Mouse (Mus musculus): ENCODE data around the gene Tmem106c. TPM values are rescaled to one million over a fixed set of nuclear protein-coding genes. Genes with fewer than 3 reads are reported as not detected.

Tmem106c gene
- polyA plus RNA-seq, 1 experiment from 2014 or later: 33.1 TPM

GRCm38 (mm10) chr15:97940088-97940487 is 23.9 kb upstream of the Tmem106c start:
- ATAC-seq (ENCODE audit: low FRiP score, low TSS enrichment): no peak
- no peak for DNase-seq (ENCODE audit: low spot score)
- H3K4me3 ChIP-seq (ENCODE audit: low read depth, low read length): no peak overlapping the region
- no peak overlapping the region for H3K9ac ChIP-seq (ENCODE audit: low read length)
- H3K27ac ChIP-seq (replicated peaks): no peak overlapping the region
- no peaks in the 10 kb centered on the region for H3K36me3 ChIP-seq (ENCODE audit: control insufficient read depth, insufficient read depth, low read length)
- no peaks in the 10 kb centered on the region for H3K27me3 ChIP-seq (ENCODE audit: control insufficient read depth, insufficient read depth, low read length)
- H3K9me3 ChIP-seq (ENCODE audit: control insufficient read depth, low read length): no peaks in the 10 kb centered on the region
- TF ChIP-seq EP300 (optimal IDR thresholded peaks at IDR 0.05) (no peak), CTCF (IDR thresholded peaks at IDR 0.05; ENCODE audit: low read depth) (no peak)
- 80% methylated on average over 2 of the region's 2 CpGs for WGBS
- H3K4me2 ChIP-seq (replicated peaks; ENCODE audit: low read depth): no peak overlapping the region
- H3K4me1 ChIP-seq (replicated peaks; ENCODE audit: control insufficient read depth, insufficient read depth): no peaks in the 10 kb centered on the region

- no peak overlapping the region for H3K4me2 ChIP-seq (replicated peaks; ENCODE audit: low read depth)
- no peaks in the 10 kb centered on the region for H3K36me3 ChIP-seq (ENCODE audit: control insufficient read depth, insufficient read depth, low read length)
- H3K9me3 ChIP-seq (ENCODE audit: control insufficient read depth, low read length): no peaks in the 10 kb centered on the region
- TF ChIP-seq CTCF (IDR thresholded peaks at IDR 0.05; ENCODE audit: low read depth): no peak
- TF ChIP-seq EP300 (optimal IDR thresholded peaks at IDR 0.05): no peak
- ATAC-seq (ENCODE audit: low FRiP score, low TSS enrichment): no peak
- no peak overlapping the region for H3K27ac ChIP-seq (replicated peaks)
- DNase-seq (ENCODE audit: low spot score): no peak
- WGBS: 88% methylated on average over 2 of the region's 2 CpGs
- no peak overlapping the region for H3K4me3 ChIP-seq (ENCODE audit: low read depth, low read length)
- no peaks in the 10 kb centered on the region for H3K27me3 ChIP-seq (ENCODE audit: control insufficient read depth, insufficient read depth, low read length)
- no peak overlapping the region for H3K9ac ChIP-seq (ENCODE audit: low read length)
- H3K4me1 ChIP-seq (replicated peaks; ENCODE audit: control insufficient read depth, insufficient read depth): no peaks in the 10 kb centered on the region
Observed at GRCm38 (mm10) chr15:97941306-97941705, 22.7 kb upstream of the Tmem106c start.

GRCm38 (mm10) chr15:97942538-97942937 is 21.5 kb upstream of the Tmem106c start:
- Histone ChIP-seq H3K4me2 (replicated peaks; ENCODE audit: low read depth) (no peak overlapping the region), H3K9me3 (ENCODE audit: control insufficient read depth, low read length) (no peaks in the 10 kb centered on the region), H3K9ac (ENCODE audit: low read length) (no peak overlapping the region), H3K27ac (replicated peaks) (no peak overlapping the region), H3K4me3 (ENCODE audit: low read depth, low read length) (no peak overlapping the region), H3K36me3 (ENCODE audit: control insufficient read depth, insufficient read depth, low read length) (no peaks in the 10 kb centered on the region), H3K4me1 (replicated peaks; ENCODE audit: control insufficient read depth, insufficient read depth) (no peaks in the 10 kb centered on the region), H3K27me3 (ENCODE audit: control insufficient read depth, insufficient read depth, low read length) (no peaks in the 10 kb centered on the region)
- DNase-seq (ENCODE audit: low spot score) (no peak), ATAC-seq (ENCODE audit: low FRiP score, low TSS enrichment) (no peak)
- TF ChIP-seq CTCF (IDR thresholded peaks at IDR 0.05; ENCODE audit: low read depth) (no peak), EP300 (optimal IDR thresholded peaks at IDR 0.05) (no peak)
- 82% methylated on average over 8 of the region's 8 CpGs for WGBS

GRCm38 (mm10) chr15:97943356-97943755 is 20.6 kb upstream of the Tmem106c start:
- H3K4me3 ChIP-seq (ENCODE audit: low read depth, low read length): no peak overlapping the region
- H3K36me3 ChIP-seq (ENCODE audit: control insufficient read depth, insufficient read depth, low read length): no peaks in the 10 kb centered on the region
- TF ChIP-seq CTCF (IDR thresholded peaks at IDR 0.05; ENCODE audit: low read depth): no peak
- TF ChIP-seq EP300 (optimal IDR thresholded peaks at IDR 0.05): no peak
- no peaks in the 10 kb centered on the region for H3K27me3 ChIP-seq (ENCODE audit: control insufficient read depth, insufficient read depth, low read length)
- no peak overlapping the region for H3K27ac ChIP-seq (replicated peaks)
- no peak overlapping the region for H3K4me2 ChIP-seq (replicated peaks; ENCODE audit: low read depth)
- 86% methylated on average over 8 of the region's 8 CpGs for WGBS
- DNase-seq (ENCODE audit: low spot score) (no peak), ATAC-seq (ENCODE audit: low FRiP score, low TSS enrichment) (no peak)
- H3K9ac ChIP-seq (ENCODE audit: low read length): no peak overlapping the region
- no peaks in the 10 kb centered on the region for H3K4me1 ChIP-seq (replicated peaks; ENCODE audit: control insufficient read depth, insufficient read depth)
- no peaks in the 10 kb centered on the region for H3K9me3 ChIP-seq (ENCODE audit: control insufficient read depth, low read length)

GRCm38 (mm10) chr15:97944919-97945574 is 19.0 kb upstream of the Tmem106c start:
- Histone ChIP-seq H3K9me3 (ENCODE audit: control insufficient read depth, low read length) (no peaks in the 10 kb centered on the region), H3K36me3 (ENCODE audit: control insufficient read depth, insufficient read depth, low read length) (no peaks in the 10 kb centered on the region), H3K4me2 (replicated peaks; ENCODE audit: low read depth) (no peak overlapping the region), H3K4me1 (replicated peaks; ENCODE audit: control insufficient read depth, insufficient read depth) (no peaks in the 10 kb centered on the region), H3K9ac (ENCODE audit: low read length) (no peak overlapping the region), H3K4me3 (ENCODE audit: low read depth, low read length) (no peak overlapping the region), H3K27ac (replicated peaks) (no peak overlapping the region), H3K27me3 (ENCODE audit: control insufficient read depth, insufficient read depth, low read length) (no peaks in the 10 kb centered on the region)
- WGBS: 60% methylated on average over 10 of the region's 11 CpGs
- ATAC-seq (ENCODE audit: low FRiP score, low TSS enrichment): no peak; the same call in 1 of the 2 replicates
- DNase-seq (ENCODE audit: low spot score): no peak
- TF ChIP-seq EP300 (optimal IDR thresholded peaks at IDR 0.05): no peak
- no peak for TF ChIP-seq CTCF (IDR thresholded peaks at IDR 0.05; ENCODE audit: low read depth)

- ATAC-seq (ENCODE audit: low FRiP score, low TSS enrichment) (no peak; the same call in 1 of the 2 replicates), DNase-seq (ENCODE audit: low spot score) (no peak)
- 74% methylated on average over 11 of the region's 11 CpGs for WGBS
- Histone ChIP-seq H3K9ac (ENCODE audit: low read length) (no peak overlapping the region), H3K27me3 (ENCODE audit: control insufficient read depth, insufficient read depth, low read length) (no peaks in the 10 kb centered on the region), H3K27ac (replicated peaks) (no peak overlapping the region), H3K4me1 (replicated peaks; ENCODE audit: control insufficient read depth, insufficient read depth) (no peaks in the 10 kb centered on the region), H3K9me3 (ENCODE audit: control insufficient read depth, low read length) (no peaks in the 10 kb centered on the region), H3K4me3 (ENCODE audit: low read depth, low read length) (no peak overlapping the region), H3K4me2 (replicated peaks; ENCODE audit: low read depth) (no peak overlapping the region), H3K36me3 (ENCODE audit: control insufficient read depth, insufficient read depth, low read length) (no peaks in the 10 kb centered on the region)
- TF ChIP-seq CTCF (IDR thresholded peaks at IDR 0.05; ENCODE audit: low read depth): no peak
- no peak for TF ChIP-seq EP300 (optimal IDR thresholded peaks at IDR 0.05)
Observed at GRCm38 (mm10) chr15:97945656-97946315, 18.2 kb upstream of the Tmem106c start.
